Mouse (Mus musculus): ENCODE measurements around the gene Rngtt.
"Not testable (repeated sequence)": the region's sequence is repeated elsewhere in the genome, so short reads cannot be mapped to it uniquely, and the experiment has no call there.

The Rngtt gene

DNA sequence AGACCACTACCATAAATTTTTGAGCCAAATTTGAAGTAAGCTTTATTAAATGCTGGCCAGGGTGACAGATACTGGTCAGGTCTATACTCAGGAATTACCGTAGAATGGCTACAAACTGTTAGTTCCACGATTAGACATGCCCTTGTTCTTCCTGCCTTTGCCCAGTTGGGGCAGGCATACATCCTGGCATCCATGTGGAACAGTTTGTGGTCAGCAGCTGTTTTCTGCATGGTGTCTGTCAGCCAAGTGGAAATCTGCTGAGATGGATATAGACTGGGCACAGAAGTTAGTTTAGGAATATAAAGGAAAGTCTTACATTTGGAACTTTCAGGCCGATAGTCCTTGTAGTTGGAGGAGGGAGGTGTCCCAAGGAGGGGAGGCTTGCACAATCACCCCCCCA, 136.8 kb downstream of the Rngtt start:
- DNase-seq = peak in 1 of 2 experiments; percentile 23

DNA sequence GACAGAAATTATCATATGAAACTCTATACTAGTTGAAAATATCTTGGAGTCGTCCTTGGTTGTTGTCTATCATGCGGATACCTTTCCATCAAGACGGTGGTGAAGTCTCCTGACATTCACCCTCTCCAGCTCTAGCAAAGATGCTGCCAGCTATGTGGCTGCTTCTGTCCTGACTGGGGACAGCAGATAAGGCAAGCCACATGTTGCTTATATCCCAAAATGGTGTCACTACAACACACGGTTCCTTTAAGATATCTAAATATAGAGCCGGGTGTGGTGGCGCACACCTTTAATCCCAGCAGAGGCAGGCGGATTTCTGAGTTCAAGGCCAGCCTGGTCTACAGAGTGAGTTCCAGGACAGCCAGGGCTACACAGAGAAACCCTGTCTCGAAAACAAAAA, 140.2 kb downstream of the Rngtt start:
- DNase-seq = not testable (repeated sequence)

DNA sequence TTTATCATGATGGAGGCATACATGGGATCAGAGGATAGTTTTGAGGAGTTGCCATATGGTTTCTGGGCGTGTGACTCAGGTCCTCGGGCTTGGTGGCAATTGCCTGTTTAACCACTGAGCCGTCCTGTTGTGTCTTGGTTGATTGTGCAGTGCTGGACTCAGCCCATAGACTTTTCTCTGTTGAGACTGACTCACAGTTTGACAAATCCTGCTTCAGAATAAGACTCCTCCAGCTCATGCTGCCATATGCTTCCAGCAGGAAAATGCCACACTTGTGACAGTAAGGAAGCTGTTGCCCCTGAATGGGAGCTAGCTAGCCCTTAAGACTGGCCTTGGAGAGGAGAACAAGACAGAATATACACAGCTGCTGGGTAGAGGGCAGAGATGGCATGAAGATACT, 149.7 kb downstream of the Rngtt start:
- DNase-seq = no peak

DNA sequence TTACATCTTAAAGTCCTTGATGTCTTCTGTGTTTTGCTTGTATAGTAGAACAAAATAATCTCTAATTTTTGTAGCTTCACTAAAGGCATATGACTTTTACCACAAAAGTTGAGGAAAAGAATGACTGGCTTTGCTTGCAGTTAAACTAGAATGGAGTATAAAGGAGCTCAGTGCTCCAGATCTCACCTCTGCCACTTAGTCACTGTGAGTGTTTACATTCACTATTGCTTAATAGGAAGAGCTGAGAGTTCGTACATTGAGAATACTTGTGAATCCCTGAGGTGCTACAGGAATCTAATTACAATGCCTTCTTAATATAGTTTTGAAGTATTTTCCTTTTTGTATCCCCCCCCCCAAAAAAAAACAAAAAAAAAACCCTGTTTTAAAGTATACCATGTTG, 154.3 kb downstream of the Rngtt start:
- DNase-seq = no peak

DNA sequence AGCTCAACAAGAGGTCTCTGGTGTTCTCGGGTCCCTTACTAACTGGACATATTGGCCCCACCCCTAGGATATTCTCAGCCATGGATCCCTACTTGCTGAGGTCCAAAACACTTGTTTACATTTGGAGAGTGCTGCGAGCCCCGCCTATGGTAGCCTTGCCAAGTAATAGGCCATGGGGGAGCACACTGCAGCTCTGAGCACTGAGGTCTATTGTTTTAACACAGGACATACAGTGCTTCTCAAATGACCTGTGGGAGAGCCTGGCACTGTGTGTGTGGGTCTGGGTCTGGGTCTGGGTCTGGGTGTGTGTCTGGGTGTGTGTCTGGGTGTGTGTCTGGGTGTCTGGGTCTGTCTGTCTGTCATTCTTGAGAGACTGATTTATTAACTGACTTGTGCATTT, 155.8 kb downstream of the Rngtt start:
- DNase-seq = no peak

DNA sequence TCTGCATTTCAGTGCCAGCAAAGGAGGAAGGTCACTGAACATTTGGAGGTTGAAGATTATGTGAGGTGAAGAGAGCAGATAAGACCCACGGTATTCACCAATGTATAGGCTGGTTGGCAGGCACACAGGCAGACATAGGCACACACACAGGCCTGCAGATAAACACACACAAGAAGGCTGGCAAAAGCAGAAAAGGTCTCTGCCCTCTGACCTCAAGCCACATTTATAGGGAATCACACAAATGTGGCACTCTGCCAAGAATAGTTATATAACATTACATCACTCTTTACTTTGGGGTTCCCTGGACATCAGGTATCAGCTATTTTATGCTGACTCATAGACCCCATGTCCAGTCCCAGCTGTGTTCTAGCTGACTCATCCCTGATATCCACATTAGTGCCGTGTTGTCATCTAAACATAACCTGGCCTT, 156.9 kb downstream of the Rngtt start:
- no peak for DNase-seq

DNA sequence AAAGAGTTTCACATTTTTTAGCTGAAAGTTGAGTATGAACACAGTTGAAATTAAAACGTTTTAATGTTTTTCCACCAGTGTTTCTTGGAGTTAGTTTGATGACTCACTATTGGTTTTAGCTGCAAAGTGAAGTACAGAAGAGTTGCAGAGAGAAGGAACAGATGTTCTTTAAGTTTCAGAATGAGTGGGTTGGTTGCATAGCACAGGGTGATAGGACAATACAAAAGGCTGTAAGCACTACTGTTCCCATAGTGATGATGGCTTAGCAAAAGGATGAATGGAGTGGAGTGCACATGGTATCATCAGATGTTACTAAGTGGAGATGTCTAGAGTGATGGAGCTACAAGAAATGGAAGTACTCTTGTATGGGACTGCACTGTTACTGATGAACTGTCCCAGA, 157.5 kb downstream of the Rngtt start:
- DNase-seq = no peak

DNA sequence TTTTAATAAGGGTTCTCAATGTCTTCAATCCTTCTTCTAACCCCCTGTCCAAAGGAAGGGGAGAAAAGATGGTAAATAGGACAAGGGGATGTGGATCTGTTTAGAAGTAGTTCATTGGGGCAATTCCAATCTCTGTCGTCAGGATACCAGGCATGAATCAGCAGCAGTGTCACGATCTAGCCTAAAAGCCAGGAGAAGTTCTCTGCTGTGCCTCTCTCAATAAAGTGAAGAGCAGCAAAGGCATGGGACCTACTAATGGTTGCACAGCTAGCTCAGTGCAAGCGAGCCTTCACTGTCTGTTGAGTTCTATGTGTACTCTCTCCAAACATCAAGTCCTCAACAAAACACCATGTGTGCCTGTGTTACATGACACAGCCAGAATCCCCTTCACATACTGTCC, 158.0 kb downstream of the Rngtt start:
- DNase-seq = no peak

DNA sequence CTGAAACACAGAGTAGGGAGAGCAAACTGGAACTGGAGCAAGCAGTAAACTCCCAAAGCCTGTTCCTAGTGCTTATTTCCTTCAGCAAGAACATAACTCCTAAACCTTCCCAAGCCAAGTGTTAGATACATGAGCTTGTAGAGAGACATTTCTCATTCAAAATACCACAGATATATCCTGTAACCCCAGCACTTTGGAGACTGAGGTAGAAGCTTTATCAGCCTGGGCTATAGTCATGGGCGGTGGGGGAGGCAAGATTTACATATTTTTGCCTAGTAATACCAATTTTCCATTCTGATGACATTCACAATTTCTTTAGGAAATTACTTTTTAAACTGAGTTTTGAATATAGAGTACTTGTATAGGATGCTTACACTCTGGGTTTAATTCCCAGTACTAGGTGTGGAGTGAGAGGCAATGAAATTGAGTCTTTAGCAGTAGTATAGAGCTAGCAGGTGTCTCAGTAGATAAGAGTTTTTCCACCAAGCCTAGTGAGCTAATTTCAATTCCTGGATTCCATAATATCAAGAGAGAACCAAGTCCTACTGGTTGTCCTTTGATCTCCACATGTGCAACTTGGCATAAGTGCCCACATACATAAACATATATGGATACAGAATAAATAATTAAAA, 160.7 kb downstream of the Rngtt start:
- no peak for DNase-seq

DNA sequence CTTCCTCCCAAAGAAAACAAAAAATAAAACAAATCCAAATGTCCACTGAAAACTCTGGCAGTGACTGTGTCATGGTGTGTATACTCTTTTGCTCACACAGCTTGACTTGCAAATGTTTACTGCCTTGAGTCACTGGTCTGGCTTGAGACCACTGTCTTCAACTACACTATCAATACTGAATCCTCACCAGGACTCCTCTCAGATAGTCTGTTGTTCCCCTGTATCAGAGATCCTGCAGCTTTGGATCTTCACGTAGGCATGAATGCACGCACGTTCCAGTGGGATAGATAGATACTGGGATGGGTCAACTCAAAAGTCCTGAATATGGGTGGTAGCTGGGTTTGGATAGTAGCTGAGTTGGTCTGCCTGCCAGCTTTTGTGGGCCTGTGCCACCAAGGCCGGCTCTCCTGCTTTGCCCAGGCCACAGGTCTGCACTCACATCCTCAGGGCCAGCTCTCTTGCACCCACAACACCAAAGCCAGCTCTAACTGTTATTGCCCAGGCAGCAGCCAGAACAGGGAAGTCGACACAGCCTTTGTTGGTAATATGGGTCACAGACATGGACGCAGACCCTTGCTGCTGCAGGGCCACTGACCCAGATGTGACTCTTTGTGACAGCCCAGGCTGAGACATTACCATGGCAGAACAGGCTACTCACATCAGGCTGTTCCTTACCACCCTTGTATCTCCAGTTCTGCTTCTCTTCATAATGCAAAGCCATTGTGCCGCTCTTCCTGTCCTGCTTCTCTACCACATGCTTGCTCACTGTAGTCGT, 168.1 kb downstream of the Rngtt start:
- DNase-seq = no peak

DNA sequence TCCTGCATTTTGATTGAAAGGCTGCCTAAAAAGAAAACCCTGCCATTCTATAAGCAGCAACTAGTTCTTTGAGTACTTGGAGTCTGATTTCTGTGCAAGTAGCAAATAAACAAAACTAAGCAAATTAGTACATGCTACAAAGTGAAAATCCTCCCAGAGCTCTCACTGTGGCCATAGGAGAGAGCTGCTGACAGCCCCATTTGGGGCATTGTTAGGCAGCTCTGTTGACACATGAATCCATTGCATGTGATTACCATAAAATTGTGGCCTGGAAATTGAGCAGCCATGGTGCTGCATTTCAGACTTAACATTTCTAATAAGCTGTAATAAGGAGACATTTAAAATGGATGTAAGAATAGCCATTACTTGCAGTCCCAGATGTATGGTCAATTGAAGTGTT, 171.6 kb downstream of the Rngtt start:
- no peak for DNase-seq

DNA sequence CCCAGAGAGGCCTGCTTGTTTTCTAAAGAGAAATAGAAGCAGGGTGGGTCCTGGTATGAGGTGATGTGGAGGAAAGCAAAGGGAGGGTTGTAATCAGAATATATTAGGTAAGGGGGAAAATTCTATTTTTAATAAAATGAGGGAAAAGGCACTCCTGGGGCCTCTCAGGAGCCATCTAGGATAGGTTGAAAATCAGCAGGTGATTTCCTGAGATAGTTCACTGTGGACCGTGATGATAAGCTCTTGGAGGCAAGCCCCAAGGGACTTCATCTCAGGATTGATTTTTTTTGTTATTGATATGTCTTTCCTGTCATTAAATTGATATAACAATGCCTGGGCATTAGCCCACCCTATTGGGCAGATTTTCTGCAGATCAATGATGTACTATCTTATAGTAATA, 175.9 kb downstream of the Rngtt start:
- DNase-seq = no peak

DNA sequence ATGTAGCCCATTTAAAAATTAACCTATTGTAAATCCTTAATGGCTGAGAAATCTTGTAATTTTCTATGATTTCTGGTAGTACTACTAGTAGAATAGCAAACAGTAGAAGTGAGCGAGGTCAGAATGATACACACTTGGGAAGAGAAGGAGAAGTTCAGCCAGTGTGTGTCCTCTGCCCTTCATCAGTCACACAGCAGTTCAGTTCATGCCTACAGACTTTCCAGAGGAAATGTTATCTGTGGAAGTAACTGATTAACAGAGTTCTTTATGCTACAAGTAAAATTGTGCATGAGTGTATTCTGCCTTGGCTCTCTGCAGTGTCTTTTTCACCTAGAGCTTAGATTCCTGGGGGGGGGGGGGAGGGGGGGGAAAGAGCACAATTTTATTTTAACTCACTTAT, 181.0 kb downstream of the Rngtt start:
- DNase-seq = no peak

DNA sequence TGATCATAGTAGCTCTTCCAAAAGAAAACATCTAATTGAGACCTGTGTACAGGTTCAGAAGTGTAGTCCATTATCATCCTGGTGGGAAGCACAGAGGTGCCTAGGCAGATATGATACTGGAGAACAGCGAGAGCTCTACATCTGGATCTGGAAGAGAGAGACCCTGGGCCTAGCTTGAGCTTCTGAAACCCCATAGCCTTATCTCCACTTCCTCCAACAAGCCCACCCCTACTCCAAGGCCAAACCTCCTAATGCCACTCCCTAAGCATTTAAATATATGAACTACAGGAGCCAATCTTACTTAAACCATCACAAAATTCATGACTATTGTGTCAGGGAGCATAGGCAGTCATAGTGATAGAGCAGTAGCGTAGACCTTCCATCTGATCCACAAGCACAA, 184.3 kb downstream of the Rngtt start:
- DNase-seq = no peak

DNA sequence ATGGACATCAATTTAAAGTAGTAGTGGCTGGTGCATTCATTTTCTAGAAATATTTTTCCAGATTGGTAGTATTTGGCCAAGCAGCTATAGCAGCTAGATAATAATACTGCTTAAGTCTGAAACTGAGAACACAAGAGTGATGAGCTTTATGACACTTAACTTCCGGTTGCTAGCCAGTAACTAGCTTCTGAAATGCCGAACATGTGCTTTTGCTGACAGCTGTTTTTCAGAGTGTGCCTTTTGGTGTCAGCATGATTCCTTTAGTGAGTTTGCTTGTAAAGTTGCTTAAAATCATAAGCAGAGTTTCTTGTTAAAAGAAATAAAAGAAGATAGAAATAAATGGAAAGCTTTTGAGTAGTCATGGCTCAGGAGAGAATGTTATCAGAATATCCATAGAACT, 186.9 kb downstream of the Rngtt start:
- DNase-seq = no peak

DNA sequence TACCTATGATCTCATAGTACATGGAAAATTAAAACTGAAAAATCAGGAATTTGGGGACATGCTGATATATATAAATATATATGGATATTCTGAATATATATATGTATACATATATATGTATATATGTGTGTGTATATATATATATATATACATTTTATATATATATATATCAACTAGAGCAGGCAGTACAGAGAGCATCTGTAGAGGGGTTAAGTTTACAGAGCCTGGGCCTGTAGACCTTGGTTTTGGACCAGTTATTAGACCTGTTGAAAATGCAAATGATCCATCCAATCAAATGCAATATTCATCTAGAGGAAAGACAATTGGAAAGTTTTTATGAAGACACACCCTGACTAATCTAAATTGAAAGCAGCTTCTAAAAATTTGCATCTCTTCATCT, 187.5 kb downstream of the Rngtt start:
- DNase-seq = no peak

DNA sequence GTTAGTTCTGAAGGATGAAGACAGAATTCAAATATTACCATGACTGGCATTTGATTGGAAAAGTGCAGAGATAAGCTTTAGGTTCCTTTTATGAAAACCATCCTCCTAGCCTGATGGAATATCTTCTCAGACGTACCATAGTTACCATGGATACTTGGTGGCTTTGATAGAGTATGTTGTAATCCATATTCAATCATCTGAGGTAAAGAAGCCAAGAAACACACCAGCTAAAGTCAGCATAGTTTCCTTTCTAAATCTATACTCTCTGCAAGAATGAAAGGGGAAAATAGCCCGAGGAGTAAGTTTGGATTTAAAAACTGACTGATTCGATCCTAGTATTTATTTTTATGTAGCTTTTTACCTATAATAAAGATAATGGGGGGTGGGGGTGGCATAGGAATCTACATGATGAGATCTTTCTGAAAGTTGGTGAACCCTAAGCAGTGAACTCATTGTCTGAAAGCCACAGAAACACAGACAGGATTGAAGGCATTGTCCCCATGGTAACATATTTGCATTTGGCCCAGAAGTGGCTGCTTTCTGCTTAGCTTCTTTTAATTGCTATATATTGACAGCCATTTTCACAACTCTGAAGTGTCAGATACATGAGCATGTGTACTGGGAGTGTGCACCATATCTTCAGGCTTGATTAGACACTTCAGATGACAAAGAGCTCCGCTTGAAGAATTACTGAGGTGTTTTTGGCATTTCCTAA, 188.2 kb downstream of the Rngtt start:
- no peak for DNase-seq

DNA sequence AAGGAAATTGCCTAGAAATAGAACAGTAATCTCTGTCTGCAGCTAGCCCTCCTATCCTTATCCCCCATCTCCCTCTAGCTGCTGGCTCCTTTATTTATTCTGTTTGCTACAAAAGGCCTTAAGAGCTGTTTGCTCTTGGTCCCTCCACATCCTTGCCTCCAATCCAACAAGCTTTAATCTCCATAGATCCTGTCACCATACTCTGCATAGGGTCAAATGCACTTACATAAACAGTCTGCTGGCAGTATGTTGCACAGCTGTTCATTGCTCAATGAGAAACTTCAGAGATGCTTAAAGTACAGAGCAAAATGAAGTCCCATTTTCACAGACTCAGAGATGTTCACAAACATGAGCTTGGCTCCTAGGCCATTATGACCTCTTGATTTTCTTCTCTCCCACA, 196.5 kb downstream of the Rngtt start:
- DNase-seq = no peak

DNA sequence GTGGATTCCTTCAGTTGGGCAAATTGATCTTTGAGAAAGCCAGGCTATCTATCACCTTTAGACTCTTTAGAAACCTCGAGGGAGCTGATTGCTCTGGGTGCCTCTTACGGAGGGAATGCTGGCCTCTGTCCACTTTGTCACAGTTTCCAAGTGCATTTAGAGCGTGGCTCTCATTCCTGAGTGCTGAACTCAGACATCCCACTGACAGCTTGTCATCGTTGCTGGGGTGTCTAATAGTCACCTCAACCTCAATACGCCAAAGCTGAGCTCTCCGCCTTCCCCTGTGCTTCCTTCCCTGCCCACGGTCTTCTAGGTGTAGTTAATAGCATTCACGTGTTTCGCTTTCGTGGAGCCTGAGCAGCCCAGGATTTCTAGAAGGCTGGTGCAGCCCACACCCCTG, 200.4 kb downstream of the Rngtt start:
- DNase-seq = no peak

DNA sequence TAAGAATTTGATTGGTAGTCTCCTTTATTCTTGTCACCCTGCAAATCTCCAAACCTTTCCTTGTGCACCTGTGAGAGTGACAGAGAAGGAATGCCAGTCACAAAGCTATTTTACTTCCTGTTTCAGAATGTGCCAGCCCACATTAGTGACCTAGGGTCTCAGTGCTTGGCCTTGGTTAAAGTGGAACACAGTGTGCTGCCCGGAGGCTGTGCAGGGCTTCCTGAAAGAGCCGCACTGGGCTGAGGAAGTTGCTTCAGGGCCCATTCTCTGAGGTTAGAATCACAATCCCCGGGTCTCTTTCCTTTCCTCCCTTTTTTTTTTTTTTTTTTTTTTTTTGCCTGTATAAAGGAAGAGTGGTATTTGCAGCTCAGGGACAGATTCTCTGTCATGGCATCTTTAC, 203.3 kb downstream of the Rngtt start:
- no peak for DNase-seq

DNA sequence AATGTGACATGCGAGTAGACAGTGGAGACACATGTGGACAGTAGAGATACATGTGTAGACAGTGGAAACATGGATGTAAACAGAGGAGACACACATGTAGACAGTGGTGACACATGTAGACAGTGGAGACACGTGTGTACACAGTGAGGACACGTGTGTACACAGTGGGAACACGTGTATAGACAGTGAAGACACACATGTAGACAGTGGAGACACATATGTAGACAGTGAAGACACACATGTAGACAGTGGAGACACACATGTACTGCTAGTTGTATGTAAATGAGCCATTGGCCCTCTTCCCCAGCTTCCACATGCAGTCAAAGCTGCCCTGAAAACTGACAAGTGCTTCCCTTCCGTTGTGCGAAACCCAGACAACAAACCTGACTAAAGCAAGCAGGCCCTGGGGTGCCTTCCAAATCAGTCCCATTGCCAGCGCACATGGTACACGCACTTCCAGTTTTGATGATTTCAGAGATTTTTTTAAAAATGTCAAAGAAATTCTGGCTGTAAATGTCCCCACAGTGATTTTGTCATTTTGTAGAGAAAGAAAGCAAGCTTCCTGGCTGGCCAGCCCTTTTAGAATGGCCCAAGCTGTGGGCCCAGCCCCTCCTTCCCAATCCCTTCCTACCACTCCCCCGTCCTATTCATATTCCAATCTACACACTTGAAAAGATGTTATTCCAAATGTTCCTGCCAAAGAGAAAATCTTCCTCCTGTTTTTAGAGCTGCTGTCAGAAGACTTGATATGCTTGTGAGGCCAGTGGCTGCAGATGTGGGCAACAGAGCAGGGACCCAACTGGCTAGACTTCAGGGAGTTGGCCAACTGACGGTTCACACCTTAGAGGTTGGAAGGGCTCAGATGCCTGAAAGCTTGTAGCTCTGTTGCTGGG, 204.2 kb downstream of the Rngtt start:
- DNase-seq = peak in 1 of 2 experiments; percentile 13

DNA sequence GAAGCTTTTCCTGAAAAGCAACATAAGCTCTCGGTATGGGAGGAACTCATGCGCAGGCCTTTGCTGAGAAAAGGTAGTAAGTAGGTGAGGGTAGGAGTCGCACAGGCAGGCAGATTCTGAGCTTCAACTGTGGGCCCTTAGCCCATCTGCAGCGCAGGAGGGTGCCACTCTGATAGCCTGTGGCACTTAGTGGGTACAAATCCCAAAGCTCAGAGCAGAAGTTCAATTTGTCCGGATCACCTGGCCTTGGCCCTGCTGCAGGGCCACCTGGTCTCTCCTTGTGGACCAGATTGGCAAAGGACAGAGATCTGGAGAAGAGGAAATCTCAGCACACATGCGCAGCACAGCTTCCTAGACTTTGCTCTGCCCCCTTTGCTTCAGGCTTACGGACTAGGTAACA, 210.1 kb downstream of the Rngtt start:
- peak; percentile 63 to 74 for DNase-seq

DNA sequence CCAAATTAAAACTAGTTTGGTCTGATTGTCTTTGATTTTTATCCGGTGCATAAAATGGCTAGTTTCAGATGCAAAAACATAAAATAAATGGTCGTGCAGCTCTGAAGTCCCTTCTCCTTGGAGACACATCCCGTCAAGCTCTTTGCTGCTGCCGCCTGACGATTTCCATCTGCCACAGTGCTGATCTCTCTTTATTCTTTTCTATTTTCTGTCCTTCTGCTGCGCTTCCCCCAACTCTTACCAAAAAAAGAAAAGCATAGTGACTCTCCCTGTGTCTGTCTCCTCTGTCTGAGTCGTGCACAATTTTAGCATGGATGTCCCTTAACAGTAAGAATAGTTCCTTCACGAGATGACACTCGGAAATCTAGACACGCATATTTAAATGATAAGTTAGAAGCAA, 210.8 kb downstream of the Rngtt start:
- peak in 1 of 2 experiments; percentile 16 for DNase-seq
